Mouse (Mus musculus): ENCODE data around the gene Mmp2. TPM values are rescaled to one million over a fixed set of nuclear protein-coding genes. Genes with fewer than 3 reads are reported as not detected.
A peak's percentile ranks its signal among the peaks of the same experiment; 100 is the strongest.
"Not testable (repeated sequence)": the region's sequence is repeated elsewhere in the genome, so short reads cannot be mapped to it uniquely, and the experiment has no call there.

Gene Mmp2
- polyA plus RNA-seq, 1 experiment from 2014 or later = 16.9 TPM

GRCm38 (mm10) chr8:92872063-92872759 is 45.1 kb downstream of the Mmp2 start:
- WGBS = 36% methylated on average over 10 of the region's 10 CpGs
- Histone ChIP-seq H3K4me3 (ENCODE audit: low read depth, low read length) (no peak overlapping the region), H3K4me2 (ENCODE audit: low read depth, low read length) (no peak overlapping the region), H3K27ac (ENCODE audit: low read depth, low read length) (peak overlapping the region; percentile 22; the same call in 1 of the 2 replicates), H3K4me1 (ENCODE audit: control insufficient read depth, insufficient read depth, low read length) (peaks cover 19% of the 10 kb centered on the region; the same call in 1 of the 2 replicates), H3K9me3 (ENCODE audit: control insufficient read depth, low read length) (no peaks in the 10 kb centered on the region), H3K27me3 (ENCODE audit: control insufficient read depth, insufficient read depth, low read length) (no peaks in the 10 kb centered on the region), H3K9ac (replicated peaks; ENCODE audit: low read depth, low read length) (no peak overlapping the region), H3K36me3 (ENCODE audit: control insufficient read depth, insufficient read depth, low read length) (no peaks in the 10 kb centered on the region)
- ATAC-seq (ENCODE audit: low read depth) = no peak

- Histone ChIP-seq H3K4me3 (ENCODE audit: low read depth, low read length) (no peak overlapping the region), H3K36me3 (ENCODE audit: control insufficient read depth, insufficient read depth, low read length) (no peaks in the 10 kb centered on the region), H3K4me1 (ENCODE audit: control insufficient read depth, insufficient read depth, low read length) (peaks cover 8% of the 10 kb centered on the region; the same call in 1 of the 2 replicates), H3K9me3 (ENCODE audit: control insufficient read depth, low read length) (no peaks in the 10 kb centered on the region), H3K27ac (ENCODE audit: low read depth, low read length) (no peak overlapping the region), H3K9ac (replicated peaks; ENCODE audit: low read depth, low read length) (no peak overlapping the region), H3K4me2 (ENCODE audit: low read depth, low read length) (no peak overlapping the region), H3K27me3 (ENCODE audit: control insufficient read depth, insufficient read depth, low read length) (no peaks in the 10 kb centered on the region)
- ATAC-seq (ENCODE audit: low read depth) = no peak
- WGBS = 50% methylated on average over 10 of the region's 10 CpGs
Observed at GRCm38 (mm10) chr8:92875795-92876194, 48.7 kb downstream of the Mmp2 start.

GRCm38 (mm10) chr8:92881247-92881646 is 54.2 kb downstream of the Mmp2 start:
- no peak overlapping the region for H3K9ac ChIP-seq (replicated peaks; ENCODE audit: low read depth, low read length)
- no peaks in the 10 kb centered on the region for H3K36me3 ChIP-seq (ENCODE audit: control insufficient read depth, insufficient read depth, low read length)
- no peaks in the 10 kb centered on the region for H3K27me3 ChIP-seq (ENCODE audit: control insufficient read depth, insufficient read depth, low read length)
- H3K4me3 ChIP-seq (ENCODE audit: low read depth, low read length) = no peak overlapping the region
- H3K27ac ChIP-seq (ENCODE audit: low read depth, low read length) = no peak overlapping the region
- no peak for ATAC-seq (ENCODE audit: low read depth)
- 72% methylated on average over 4 of the region's 4 CpGs for WGBS
- H3K4me1 ChIP-seq (ENCODE audit: control insufficient read depth, insufficient read depth, low read length) = no peaks in the 10 kb centered on the region
- no peak overlapping the region for H3K4me2 ChIP-seq (ENCODE audit: low read depth, low read length)
- H3K9me3 ChIP-seq (ENCODE audit: control insufficient read depth, low read length) = no peaks in the 10 kb centered on the region

GRCm38 (mm10) chr8:92883771-92884170 is 56.7 kb downstream of the Mmp2 start:
- Histone ChIP-seq H3K27ac (ENCODE audit: low read depth, low read length) (no peak overlapping the region), H3K27me3 (ENCODE audit: control insufficient read depth, insufficient read depth, low read length) (no peaks in the 10 kb centered on the region), H3K4me3 (ENCODE audit: low read depth, low read length) (no peak overlapping the region), H3K4me1 (ENCODE audit: control insufficient read depth, insufficient read depth, low read length) (no peaks in the 10 kb centered on the region), H3K9ac (replicated peaks; ENCODE audit: low read depth, low read length) (no peak overlapping the region), H3K4me2 (ENCODE audit: low read depth, low read length) (no peak overlapping the region), H3K9me3 (ENCODE audit: control insufficient read depth, low read length) (no peaks in the 10 kb centered on the region), H3K36me3 (ENCODE audit: control insufficient read depth, insufficient read depth, low read length) (no peaks in the 10 kb centered on the region)
- 84% methylated on average over 2 of the region's 2 CpGs for WGBS
- ATAC-seq (ENCODE audit: low read depth) = no peak

- not testable (repeated sequence) for H3K4me1 ChIP-seq (ENCODE audit: control insufficient read depth, insufficient read depth, low read length); H3K9me3 ChIP-seq (ENCODE audit: control insufficient read depth, low read length); H3K27ac ChIP-seq (ENCODE audit: low read depth, low read length); H3K9ac ChIP-seq (replicated peaks; ENCODE audit: low read depth, low read length); H3K36me3 ChIP-seq (ENCODE audit: control insufficient read depth, insufficient read depth, low read length); H3K27me3 ChIP-seq (ENCODE audit: control insufficient read depth, insufficient read depth, low read length); H3K4me3 ChIP-seq (ENCODE audit: low read depth, low read length); ATAC-seq (ENCODE audit: low read depth); H3K4me2 ChIP-seq (ENCODE audit: low read depth, low read length)
- 89% methylated on average over 3 of the region's 3 CpGs for WGBS
Observed at GRCm38 (mm10) chr8:92892216-92892615, 65.1 kb downstream of the Mmp2 start.

- 90% methylated on average over 2 of the region's 2 CpGs for WGBS
- Histone ChIP-seq H3K27ac (ENCODE audit: low read depth, low read length) (no peak overlapping the region), H3K4me3 (ENCODE audit: low read depth, low read length) (no peak overlapping the region), H3K36me3 (ENCODE audit: control insufficient read depth, insufficient read depth, low read length) (0 out of 2 replicates have a peak, but pooled peaks cover 6% of the 10 kb centered on the region), H3K27me3 (ENCODE audit: control insufficient read depth, insufficient read depth, low read length) (no peaks in the 10 kb centered on the region), H3K9me3 (ENCODE audit: control insufficient read depth, low read length) (no peaks in the 10 kb centered on the region), H3K9ac (replicated peaks; ENCODE audit: low read depth, low read length) (no peak overlapping the region), H3K4me1 (ENCODE audit: control insufficient read depth, insufficient read depth, low read length) (no peaks in the 10 kb centered on the region), H3K4me2 (ENCODE audit: low read depth, low read length) (no peak overlapping the region)
- no peak for ATAC-seq (ENCODE audit: low read depth)
Observed at GRCm38 (mm10) chr8:92893870-92894269, 66.8 kb downstream of the Mmp2 start.

- Histone ChIP-seq H3K4me1 (ENCODE audit: control insufficient read depth, insufficient read depth, low read length) (no peaks in the 10 kb centered on the region), H3K36me3 (ENCODE audit: control insufficient read depth, insufficient read depth, low read length) (0 out of 2 replicates have a peak, but pooled peaks cover 3% of the 10 kb centered on the region), H3K27me3 (ENCODE audit: control insufficient read depth, insufficient read depth, low read length) (no peaks in the 10 kb centered on the region), H3K4me3 (ENCODE audit: low read depth, low read length) (no peak overlapping the region), H3K9me3 (ENCODE audit: control insufficient read depth, low read length) (no peaks in the 10 kb centered on the region), H3K4me2 (ENCODE audit: low read depth, low read length) (no peak overlapping the region), H3K9ac (replicated peaks; ENCODE audit: low read depth, low read length) (no peak overlapping the region), H3K27ac (ENCODE audit: low read depth, low read length) (no peak overlapping the region)
- no peak for ATAC-seq (ENCODE audit: low read depth)
- WGBS = 70% methylated on average over 7 of the region's 7 CpGs
Observed at GRCm38 (mm10) chr8:92895053-92895452, 68.0 kb downstream of the Mmp2 start.

GRCm38 (mm10) chr8:92896056-92896455 is 69.0 kb downstream of the Mmp2 start:
- ATAC-seq (ENCODE audit: low read depth) = no peak
- Histone ChIP-seq H3K4me2 (ENCODE audit: low read depth, low read length) (no peak overlapping the region), H3K36me3 (ENCODE audit: control insufficient read depth, insufficient read depth, low read length) (no peaks in the 10 kb centered on the region), H3K9ac (replicated peaks; ENCODE audit: low read depth, low read length) (no peak overlapping the region), H3K4me1 (ENCODE audit: control insufficient read depth, insufficient read depth, low read length) (no peaks in the 10 kb centered on the region), H3K9me3 (ENCODE audit: control insufficient read depth, low read length) (no peaks in the 10 kb centered on the region), H3K27ac (ENCODE audit: low read depth, low read length) (no peak overlapping the region), H3K4me3 (ENCODE audit: low read depth, low read length) (no peak overlapping the region), H3K27me3 (ENCODE audit: control insufficient read depth, insufficient read depth, low read length) (no peaks in the 10 kb centered on the region)
- WGBS = 90% methylated on average over 1 of the region's 1 CpGs

GRCm38 (mm10) chr8:92896611-92897010 is 69.5 kb downstream of the Mmp2 start:
- H3K9me3 ChIP-seq (ENCODE audit: control insufficient read depth, low read length) = no peaks in the 10 kb centered on the region
- no peak overlapping the region for H3K4me3 ChIP-seq (ENCODE audit: low read depth, low read length)
- H3K4me1 ChIP-seq (ENCODE audit: control insufficient read depth, insufficient read depth, low read length) = no peaks in the 10 kb centered on the region
- no peaks in the 10 kb centered on the region for H3K27me3 ChIP-seq (ENCODE audit: control insufficient read depth, insufficient read depth, low read length)
- H3K27ac ChIP-seq (ENCODE audit: low read depth, low read length) = no peak overlapping the region
- H3K4me2 ChIP-seq (ENCODE audit: low read depth, low read length) = no peak overlapping the region
- WGBS = 75% methylated on average over 5 of the region's 5 CpGs
- ATAC-seq (ENCODE audit: low read depth) = no peak
- no peak overlapping the region for H3K9ac ChIP-seq (replicated peaks; ENCODE audit: low read depth, low read length)
- no peaks in the 10 kb centered on the region for H3K36me3 ChIP-seq (ENCODE audit: control insufficient read depth, insufficient read depth, low read length)
